Mouse (Mus musculus) 416B (cell line): ENCODE measurements around the gene Bcl6b.

ENCODE experiments used
- DNase-seq: peaks from one replicate; pipeline ENCODE4 v3.0.0; 2011; ENCODE audit warnings: low read depth

Gene Bcl6b

GRCm38 (mm10) chr11:70233016-70233415, 3.4 kb upstream of the Bcl6b start:
- DNase-seq = no peak

DNA sequence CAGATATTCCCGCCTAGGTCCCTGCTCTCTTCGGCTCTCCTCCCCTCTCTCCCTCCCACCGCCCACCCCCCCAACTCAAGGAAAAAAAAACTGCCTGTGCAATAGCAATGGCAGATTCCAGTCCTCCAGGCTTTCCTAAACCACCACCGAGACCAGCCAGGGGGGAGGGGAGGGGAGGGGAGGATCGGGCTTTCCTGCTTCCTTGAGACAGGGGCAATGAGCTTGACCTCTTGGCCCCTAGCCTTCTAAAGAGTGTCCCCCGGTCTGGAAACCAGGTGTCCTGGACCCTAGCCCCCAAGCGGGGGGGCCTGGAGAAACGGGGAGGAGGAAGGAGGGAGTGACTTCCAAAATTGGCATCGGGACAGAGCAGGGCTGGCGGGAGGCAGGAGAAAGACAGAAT, 2.9 kb upstream of the Bcl6b start:
- DNase-seq = no peak

DNA sequence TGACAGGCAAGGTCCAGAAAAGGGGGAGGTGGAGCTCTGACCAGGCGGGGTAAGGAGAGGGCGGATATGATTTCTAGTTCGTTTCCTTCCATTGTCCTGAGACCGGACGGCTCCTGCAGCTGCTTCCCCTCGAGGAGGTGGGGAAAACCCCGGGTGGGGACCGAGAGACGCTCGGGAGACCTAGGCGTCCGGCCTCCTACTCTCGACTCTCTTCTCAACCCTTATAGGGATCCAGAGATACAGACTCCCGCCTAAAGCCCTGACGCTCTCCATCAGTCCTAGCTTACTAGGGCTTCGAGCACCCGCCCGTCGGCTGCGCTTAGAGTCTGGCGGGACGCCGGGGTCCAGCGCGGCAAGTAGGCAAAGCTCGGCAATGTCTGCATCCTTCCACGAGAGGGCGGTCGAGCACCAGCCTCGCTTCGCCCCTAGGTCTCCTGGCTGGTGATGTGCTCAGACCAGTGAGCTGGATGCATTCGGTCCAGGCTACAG, 685 bp upstream of the Bcl6b start:
- peak; percentile 83 for DNase-seq

GRCm38 (mm10) chr11:70228828-70229227, 770 bp downstream of the Bcl6b start:
- DNase-seq = no peak

DNA sequence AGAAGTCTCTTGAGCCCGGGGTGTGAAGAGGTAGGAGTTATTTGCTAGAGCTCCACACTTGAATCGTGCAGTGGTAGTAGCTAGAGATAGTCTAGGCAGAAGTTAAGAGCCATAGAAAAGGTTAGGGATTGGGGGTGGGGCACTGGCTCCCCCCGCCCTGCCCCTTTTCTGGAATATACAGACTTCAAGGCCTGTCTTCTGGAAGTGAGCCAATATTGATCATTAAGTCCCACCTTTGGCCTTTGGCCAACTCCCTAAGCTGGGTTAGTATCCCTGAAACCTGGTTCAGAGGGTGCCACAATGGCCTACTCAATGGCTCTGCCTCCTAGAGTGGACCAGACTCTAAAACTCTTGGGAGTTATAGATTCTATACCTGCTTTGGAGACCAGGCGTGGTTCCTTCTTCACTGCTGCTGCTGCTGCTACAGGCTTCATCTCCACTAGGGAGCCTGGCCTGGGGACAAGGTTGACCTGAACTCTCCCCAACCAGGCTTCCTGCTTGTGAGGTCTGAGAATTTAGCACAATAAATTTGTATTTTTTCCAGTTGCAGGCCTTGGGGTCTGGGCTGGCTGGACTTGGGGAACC, 1.8 kb downstream of the Bcl6b start:
- DNase-seq = no peak

- DNase-seq = no peak
Measured at GRCm38 (mm10) chr11:70227126-70227525, 2.5 kb downstream of the Bcl6b start.

DNA sequence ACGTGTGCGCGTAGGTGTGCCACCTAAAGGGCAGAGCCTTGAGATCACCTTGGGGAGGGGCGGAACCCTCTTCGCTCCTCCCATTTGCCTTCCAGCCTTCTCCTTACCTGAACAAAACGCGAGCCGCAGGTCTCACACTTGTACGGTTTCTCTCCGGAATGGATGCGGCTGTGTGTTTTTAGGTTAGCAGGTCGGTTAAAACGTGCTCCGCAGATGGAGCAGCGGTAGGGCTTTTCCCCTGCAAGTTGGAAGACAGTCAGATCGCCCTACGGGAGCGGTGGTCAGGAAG, 3.1 kb downstream of the Bcl6b start:
- no peak for DNase-seq

- no peak for DNase-seq
Measured at GRCm38 (mm10) chr11:70225798-70226601, 3.6 kb downstream of the Bcl6b start.

- peak; percentile 29 for DNase-seq
Measured at GRCm38 (mm10) chr11:70223724-70224123, 5.9 kb downstream of the Bcl6b start.

GRCm38 (mm10) chr11:70221603-70222500, 7.7 kb downstream of the Bcl6b start:
- peak; percentile 62 for DNase-seq

- DNase-seq = peak; percentile 99
Measured at GRCm38 (mm10) chr11:70220731-70221602, 8.6 kb downstream of the Bcl6b start, which contains the start of gene Slc16a13. TSS of gene Slc16a13 (minus strand) at chr11:70221064.

DNA sequence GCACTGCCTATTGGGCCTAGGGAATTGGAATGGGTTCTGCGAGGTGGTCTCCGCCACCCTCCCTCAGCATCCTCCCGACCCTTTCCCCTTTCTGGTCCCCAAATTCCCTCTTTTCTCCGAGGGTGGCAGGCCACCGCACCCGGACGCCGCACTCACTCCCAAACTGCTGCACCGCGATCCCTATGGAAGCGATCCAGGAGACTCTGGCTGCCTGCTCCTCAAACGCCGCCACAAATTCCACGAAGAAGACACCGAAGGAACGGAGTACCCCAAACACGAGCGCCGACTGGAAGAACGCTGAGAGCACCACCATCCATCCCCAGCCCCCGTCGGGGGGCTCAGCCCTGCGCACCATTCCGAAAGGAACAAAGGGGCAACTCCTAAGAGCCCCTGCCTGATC, 9.3 kb downstream of the Bcl6b start:
- DNase-seq = no peak

DNA sequence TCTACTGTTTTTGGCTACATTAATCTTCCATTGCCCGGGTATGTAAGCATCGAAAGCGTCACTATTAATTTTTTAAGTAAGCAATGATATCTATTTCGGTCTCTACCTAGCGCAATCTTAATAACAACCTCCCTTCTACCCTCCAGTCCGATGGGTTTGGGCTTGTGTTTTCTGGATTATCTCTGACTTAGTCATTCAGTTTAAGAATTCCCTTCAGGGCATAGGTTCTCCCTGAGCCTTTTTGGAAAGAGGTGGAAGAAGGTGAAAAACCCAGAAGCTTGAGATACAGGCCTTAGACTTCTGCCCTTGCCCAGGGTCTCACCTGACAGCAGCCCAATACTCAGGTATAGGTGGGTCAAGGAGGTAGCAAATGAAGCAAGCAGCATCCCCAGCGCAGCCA, 9.7 kb downstream of the Bcl6b start:
- DNase-seq = no peak

DNA sequence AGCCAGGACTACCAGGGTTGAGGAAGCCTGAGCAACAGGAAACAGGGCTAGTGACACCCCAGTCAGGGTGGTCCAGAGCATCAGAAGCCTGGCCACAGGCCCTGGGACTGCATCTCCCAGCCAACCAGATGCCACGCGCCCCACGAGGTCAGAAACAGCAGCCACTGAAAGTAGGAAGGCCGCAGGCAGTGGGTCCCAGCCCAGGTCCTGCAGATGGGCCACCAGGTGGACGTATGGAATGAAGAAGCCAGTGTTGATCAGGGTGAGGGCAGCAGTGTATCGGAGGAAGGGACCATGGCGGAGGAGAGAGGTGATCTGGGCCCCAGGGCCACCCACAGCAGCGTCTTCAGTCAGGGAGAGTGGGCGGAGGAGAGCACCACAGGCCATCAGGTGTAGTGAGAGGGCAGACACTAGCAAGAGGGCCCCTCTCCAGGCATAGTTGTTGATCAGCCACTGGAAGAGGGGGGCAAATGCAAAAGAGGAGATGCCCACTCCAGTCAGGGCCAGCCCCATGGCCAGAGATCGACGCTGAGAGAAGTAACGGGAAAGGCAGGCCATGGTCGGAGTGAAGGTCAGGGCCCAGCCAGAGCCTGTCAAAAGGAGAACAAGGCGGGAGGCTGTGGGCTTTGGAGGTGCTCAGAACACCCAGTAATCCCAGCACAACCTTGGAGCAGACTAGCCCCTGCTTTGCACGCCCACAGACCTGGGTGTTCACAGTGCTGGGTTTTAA, 10.7 kb downstream of the Bcl6b start:
- no peak for DNase-seq

DNA sequence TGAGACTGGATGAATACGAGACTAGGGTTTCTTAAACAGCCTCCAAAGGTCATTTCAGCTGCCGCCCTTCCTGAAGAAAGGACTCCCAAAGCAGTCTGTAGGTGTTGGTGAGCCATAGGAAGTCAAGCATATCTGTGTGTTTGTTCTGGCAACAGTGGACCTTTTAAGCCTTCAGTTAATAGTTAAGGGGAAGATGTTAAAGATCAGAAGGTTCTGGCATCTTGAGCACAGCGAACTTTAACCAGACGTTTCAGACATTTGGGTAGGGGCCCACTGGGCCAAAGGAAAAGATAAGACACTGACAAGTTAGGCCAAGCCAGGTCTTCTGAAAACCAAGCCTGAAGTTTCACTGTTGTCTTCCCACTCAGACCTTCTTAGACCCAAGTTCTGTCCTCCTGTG, 11.6 kb downstream of the Bcl6b start:
- DNase-seq = no peak

- no peak for DNase-seq
Measured at GRCm38 (mm10) chr11:70216103-70216502, 13.5 kb downstream of the Bcl6b start.

- no peak for DNase-seq
Measured at GRCm38 (mm10) chr11:70215301-70215700, 14.3 kb downstream of the Bcl6b start.

- DNase-seq = no peak
Measured at GRCm38 (mm10) chr11:70214856-70215209, 14.8 kb downstream of the Bcl6b start.

DNA sequence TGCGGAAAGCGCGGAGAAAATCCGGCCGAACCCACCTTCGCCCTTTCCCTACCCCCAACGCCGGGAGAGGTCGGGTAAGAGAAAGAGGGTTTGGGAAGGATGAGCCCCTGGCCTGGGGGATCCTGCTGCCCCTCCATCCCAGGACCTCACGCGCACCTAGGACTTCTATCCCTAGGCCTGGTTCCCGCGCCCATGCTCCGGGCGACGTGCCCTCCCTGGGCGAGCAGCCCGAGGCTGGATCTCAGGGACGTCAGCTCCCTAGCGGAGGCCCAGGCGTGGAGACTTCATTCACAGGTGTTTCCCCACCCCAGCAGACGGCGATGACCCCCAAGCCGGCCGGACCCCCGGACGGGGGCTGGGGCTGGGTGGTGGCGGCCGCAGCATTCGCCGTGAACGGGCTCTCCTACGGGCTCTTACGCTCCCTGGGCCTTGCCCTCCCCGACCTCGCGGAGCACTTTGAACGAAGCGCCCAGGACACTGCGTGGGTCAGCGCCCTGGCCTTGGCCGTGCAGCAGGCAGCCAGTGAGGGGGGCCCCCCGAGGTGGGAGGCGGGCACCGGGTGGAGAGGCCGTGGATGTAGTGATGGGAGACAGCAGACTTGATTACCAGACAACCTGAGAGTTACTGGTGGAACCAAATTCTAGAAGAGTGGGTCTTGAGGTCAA, 15.3 kb downstream of the Bcl6b start:
- no peak for DNase-seq

- DNase-seq = no peak
Measured at GRCm38 (mm10) chr11:70213736-70214135, 15.9 kb downstream of the Bcl6b start.

DNA sequence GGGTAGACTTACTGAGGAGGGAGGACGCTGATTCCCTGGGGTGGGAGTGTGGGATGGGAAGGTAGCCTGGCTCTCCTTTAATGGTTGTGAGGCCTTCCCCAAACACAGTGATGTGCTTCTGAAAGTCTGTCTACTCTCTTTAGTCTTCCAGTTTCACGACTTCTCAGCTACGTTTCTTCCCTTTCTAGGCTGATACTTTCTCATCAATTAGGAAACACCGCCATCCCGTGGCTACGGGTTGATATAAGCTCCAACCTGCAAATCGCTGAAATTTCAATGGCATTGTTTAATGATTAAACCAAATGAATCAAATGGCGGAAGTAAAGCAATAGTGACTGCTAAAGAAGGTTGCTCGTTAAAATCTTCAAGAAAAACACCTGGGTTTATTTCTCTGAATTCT, 16.7 kb downstream of the Bcl6b start:
- peak; percentile 84 for DNase-seq
